Mouse (Mus musculus): ENCODE data around the gene Ccdc32. TPM values are rescaled to one million over a fixed set of nuclear protein-coding genes. Genes with fewer than 3 reads are reported as not detected.
A peak's percentile ranks its signal among the peaks of the same experiment; 100 is the strongest.

Gene Ccdc32
- polyA plus RNA-seq, 1 experiment: 4.0 TPM

DNA sequence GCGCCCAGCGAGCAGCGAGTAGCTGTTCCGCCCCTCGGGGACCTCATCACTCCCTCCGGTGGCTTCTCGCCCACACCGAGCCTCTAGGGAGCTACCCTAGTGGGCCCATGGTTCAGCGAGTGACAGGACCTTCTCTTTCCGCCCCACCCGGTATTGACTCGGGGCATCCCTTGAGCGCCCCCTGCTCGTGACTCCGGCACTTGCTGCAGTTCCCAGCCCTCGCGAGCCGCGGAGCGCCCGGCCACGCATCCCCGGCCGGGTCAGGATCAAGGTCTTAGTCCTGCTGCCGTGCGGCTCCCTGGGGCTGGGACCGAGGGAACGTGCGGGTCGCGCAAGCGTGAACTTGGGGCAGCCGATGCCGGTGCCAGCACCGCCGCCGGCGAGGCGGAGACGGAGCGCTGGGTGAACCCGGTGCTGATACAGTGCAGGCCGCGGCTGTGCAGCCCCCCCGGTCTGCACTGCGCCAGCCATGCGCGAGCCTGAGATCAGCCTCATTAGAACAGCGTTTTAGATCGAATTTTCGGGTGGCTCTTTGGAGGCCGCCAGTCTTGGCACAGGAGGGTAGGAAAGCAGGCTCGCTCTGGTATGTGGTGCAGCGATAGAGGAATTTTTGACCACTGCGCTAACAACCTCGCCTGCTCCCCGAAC, 52.8 kb downstream of the Ccdc32 start:
- Histone ChIP-seq H3K27me3 (ENCODE audit: control insufficient read depth, insufficient read depth, low read length) (no peaks in the 10 kb centered on the region; the same call in 1 of the 2 replicates), H3K4me3 (ENCODE audit: extremely low read depth, insufficient read depth, insufficient read length) (peak overlapping the region; percentile 69), H3K36me3 (ENCODE audit: control insufficient read depth, insufficient read depth, low read length) (no peaks in the 10 kb centered on the region), H3K27ac (ENCODE audit: insufficient read depth, low read length) (no peak overlapping the region), H3K4me1 (ENCODE audit: control insufficient read depth, insufficient read depth, insufficient read length) (peaks cover 11% of the 10 kb centered on the region)
- 4% methylated on average over 57 of the region's 57 CpGs for WGBS
- TF ChIP-seq CTCF (IDR thresholded peaks at IDR 0.05; ENCODE audit: extremely low read depth, insufficient read depth, insufficient read length, insufficient replicate concordance) (peak; percentile 79), POLR2A (IDR thresholded peaks at IDR 0.05; ENCODE audit: low read depth, low read length) (no peak)
- peak; percentile 83 to 94 for DNase-seq (ENCODE audit: low read depth in 1 of 2, low spot score in 2 of 2)

GRCm38 (mm10) chr2:118975855-118976254, 53.3 kb downstream of the Ccdc32 start:
- no peak overlapping the region for H3K27ac ChIP-seq (ENCODE audit: insufficient read depth, low read length)
- H3K36me3 ChIP-seq (ENCODE audit: control insufficient read depth, insufficient read depth, low read length): no peaks in the 10 kb centered on the region
- peak overlapping the region; percentile 48 for H3K4me3 ChIP-seq (ENCODE audit: extremely low read depth, insufficient read depth, insufficient read length)
- no peak for DNase-seq (ENCODE audit: low read depth in 1 of 2, low spot score in 2 of 2)
- TF ChIP-seq CTCF (IDR thresholded peaks at IDR 0.05; ENCODE audit: extremely low read depth, insufficient read depth, insufficient read length, insufficient replicate concordance) (no peak), POLR2A (IDR thresholded peaks at IDR 0.05; ENCODE audit: low read depth, low read length) (no peak)
- peaks cover 11% of the 10 kb centered on the region for H3K4me1 ChIP-seq (ENCODE audit: control insufficient read depth, insufficient read depth, insufficient read length)
- no peaks in the 10 kb centered on the region; the same call in 1 of the 2 replicates for H3K27me3 ChIP-seq (ENCODE audit: control insufficient read depth, insufficient read depth, low read length)
- WGBS: under 1% methylated on average over 15 of the region's 15 CpGs

DNA sequence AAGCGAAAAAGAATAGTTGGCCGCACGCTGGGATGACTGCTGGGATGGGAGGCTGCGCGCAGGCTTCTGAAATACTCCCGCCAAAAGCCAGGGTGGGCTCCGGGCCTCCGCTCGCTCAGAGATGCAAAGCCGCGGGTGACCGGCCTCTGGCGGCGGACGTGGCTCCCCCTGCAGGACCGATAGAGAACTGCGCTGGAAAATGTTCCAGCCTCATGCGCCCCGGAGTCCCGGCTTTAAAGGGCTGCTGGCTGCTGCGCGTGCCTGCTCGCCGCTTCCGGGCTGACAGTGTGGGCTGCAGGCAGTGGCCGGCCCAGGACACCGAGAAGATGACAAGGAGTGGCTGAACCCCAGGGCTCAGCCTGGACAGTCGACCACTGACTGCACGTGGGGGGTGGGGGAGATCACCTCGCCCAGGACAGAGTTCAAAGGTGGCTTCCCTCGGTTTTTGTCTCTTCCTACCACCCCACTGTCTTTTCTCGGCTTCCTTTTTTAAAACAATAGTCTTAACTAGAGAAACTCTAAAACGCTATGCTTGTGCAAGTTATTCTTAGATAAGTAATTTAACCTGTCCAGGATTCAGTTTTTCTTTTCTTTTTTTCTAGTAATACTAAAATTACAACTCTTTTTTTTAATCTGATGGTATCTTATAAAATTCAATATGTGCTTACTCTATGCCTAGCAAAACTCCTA, 56.4 kb downstream of the Ccdc32 start:
- WGBS: 3% methylated on average over 33 of the region's 33 CpGs
- TF ChIP-seq CTCF (IDR thresholded peaks at IDR 0.05; ENCODE audit: extremely low read depth, insufficient read depth, insufficient read length, insufficient replicate concordance) (peak; percentile 87), POLR2A (IDR thresholded peaks at IDR 0.05; ENCODE audit: low read depth, low read length) (no peak)

GRCm38 (mm10) chr2:118972048-118972447, 57.1 kb downstream of the Ccdc32 start:
- Histone ChIP-seq H3K4me1 (ENCODE audit: control insufficient read depth, insufficient read depth, insufficient read length) (peaks cover 11% of the 10 kb centered on the region), H3K27me3 (ENCODE audit: control insufficient read depth, insufficient read depth, low read length) (no peaks in the 10 kb centered on the region; the same call in 1 of the 2 replicates), H3K4me3 (ENCODE audit: extremely low read depth, insufficient read depth, insufficient read length) (no peak overlapping the region), H3K36me3 (ENCODE audit: control insufficient read depth, insufficient read depth, low read length) (no peaks in the 10 kb centered on the region), H3K27ac (ENCODE audit: insufficient read depth, low read length) (no peak overlapping the region)
- WGBS: 32% methylated on average over 5 of the region's 5 CpGs
- TF ChIP-seq CTCF (IDR thresholded peaks at IDR 0.05; ENCODE audit: extremely low read depth, insufficient read depth, insufficient read length, insufficient replicate concordance) (no peak), POLR2A (IDR thresholded peaks at IDR 0.05; ENCODE audit: low read depth, low read length) (no peak)
- DNase-seq (ENCODE audit: low read depth in 1 of 2, low spot score in 2 of 2): no peak

More for the DNA sequence above, 56.4 kb downstream of the Ccdc32 start:
- DNase-seq (ENCODE audit: low read depth in 1 of 2, low spot score in 2 of 2): peak; percentile 43 to 81
- Histone ChIP-seq H3K4me3 (ENCODE audit: extremely low read depth, insufficient read depth, insufficient read length) (peak overlapping the region; percentile 48; the same call in 1 of the 2 replicates), H3K27ac (ENCODE audit: insufficient read depth, low read length) (no peak overlapping the region), H3K27me3 (ENCODE audit: control insufficient read depth, insufficient read depth, low read length) (no peaks in the 10 kb centered on the region; the same call in 1 of the 2 replicates), H3K4me1 (ENCODE audit: control insufficient read depth, insufficient read depth, insufficient read length) (peaks cover 11% of the 10 kb centered on the region), H3K36me3 (ENCODE audit: control insufficient read depth, insufficient read depth, low read length) (no peaks in the 10 kb centered on the region)

DNA sequence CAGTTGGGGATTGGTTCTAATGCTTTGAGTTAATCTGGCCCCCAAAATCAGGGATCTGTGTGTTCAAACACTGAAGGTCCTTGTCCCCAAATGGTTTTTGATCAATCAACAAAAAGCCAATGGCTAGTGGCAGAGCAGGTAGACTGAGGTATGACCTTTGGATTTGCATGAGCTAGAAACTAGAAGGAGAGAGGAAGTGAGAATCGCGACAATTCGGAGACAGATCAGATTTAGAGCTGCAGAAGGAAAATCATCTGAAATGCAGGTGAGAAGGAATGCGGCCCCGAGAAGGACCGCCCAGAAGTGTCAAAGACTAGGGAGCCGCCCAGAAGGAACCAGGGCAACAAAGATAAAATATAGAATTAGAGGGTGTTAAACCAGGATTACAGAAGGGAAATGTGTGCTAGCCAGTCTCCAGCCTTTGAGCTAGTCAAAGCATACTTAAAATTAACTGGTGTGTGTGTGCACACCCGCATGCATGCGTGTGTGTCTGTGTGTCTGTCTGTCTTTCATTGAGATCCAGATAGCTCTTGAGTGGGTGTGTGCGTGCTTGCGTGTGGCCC, 59.5 kb downstream of the Ccdc32 start:
- no peak for TF ChIP-seq CTCF (IDR thresholded peaks at IDR 0.05; ENCODE audit: extremely low read depth, insufficient read depth, insufficient read length, insufficient replicate concordance)
- no peak for TF ChIP-seq POLR2A (IDR thresholded peaks at IDR 0.05; ENCODE audit: low read depth, low read length)
- DNase-seq (ENCODE audit: low read depth in 1 of 2, low spot score in 2 of 2): no peak
- WGBS: 77% methylated on average over 11 of the region's 11 CpGs
- no peak overlapping the region for H3K27ac ChIP-seq (ENCODE audit: insufficient read depth, low read length)
- no peak overlapping the region for H3K4me3 ChIP-seq (ENCODE audit: extremely low read depth, insufficient read depth, insufficient read length)
- H3K36me3 ChIP-seq (ENCODE audit: control insufficient read depth, insufficient read depth, low read length): no peaks in the 10 kb centered on the region
- H3K27me3 ChIP-seq (ENCODE audit: control insufficient read depth, insufficient read depth, low read length): no peaks in the 10 kb centered on the region
- peaks cover 3% of the 10 kb centered on the region; the same call in 1 of the 2 replicates for H3K4me1 ChIP-seq (ENCODE audit: control insufficient read depth, insufficient read depth, insufficient read length)

Other genes starting within 250 kb of the Ccdc32 start
- 0.09 and 0.14 TPM in 2 replicates for gene Disp2, start 249.7 kb downstream of the Ccdc32 start, polyA plus RNA-seq (2012; rRNA removed)
- gene Knstrn, start 215.4 kb downstream of the Ccdc32 start, polyA plus RNA-seq (2012; rRNA removed): 3.7 and 4.2 TPM in 2 replicates
- 31.1 and 36.7 TPM in 2 replicates for gene Ivd, start 167.4 kb downstream of the Ccdc32 start, polyA plus RNA-seq (2012; rRNA removed)
- 22.2 and 26.0 TPM in 2 replicates for gene Bahd1, start 129.0 kb downstream of the Ccdc32 start, polyA plus RNA-seq (2012; rRNA removed)
- 7.0 and 8.2 TPM in 2 replicates for gene Chst14, start 102.9 kb downstream of the Ccdc32 start, polyA plus RNA-seq (2012; rRNA removed)
- gene Rpusd2, start 5.4 kb upstream of the Ccdc32 start, polyA plus RNA-seq (2012; rRNA removed): 3.2 and 4.3 TPM in 2 replicates
- gene Knl1, start 17.7 kb upstream of the Ccdc32 start, polyA plus RNA-seq (2012; rRNA removed): 0.35 and 0.42 TPM in 2 replicates
- 5.0 and 6.4 TPM in 2 replicates for gene Rad51, start 83.4 kb upstream of the Ccdc32 start, polyA plus RNA-seq (2012; rRNA removed)
- 10.1 and 12.7 TPM in 2 replicates for gene Rmdn3, start 127.6 kb upstream of the Ccdc32 start, polyA plus RNA-seq (2012; rRNA removed)
- 3.2 and 4.2 TPM in 2 replicates for gene Gchfr, start 138.4 kb upstream of the Ccdc32 start, polyA plus RNA-seq (2012; rRNA removed)
- gene Gm14137, start 145.1 kb upstream of the Ccdc32 start, polyA plus RNA-seq (2012; rRNA removed): 0.09 and 0.26 TPM in 2 replicates
- 23.7 and 42.8 TPM in 2 replicates for gene Zfyve19, start 179.2 kb upstream of the Ccdc32 start, polyA plus RNA-seq (2012; rRNA removed)
- gene Dnajc17, start 179.4 kb upstream of the Ccdc32 start, polyA plus RNA-seq (2012; rRNA removed): 2.9 and 3.5 TPM in 2 replicates
- gene Ppp1r14d, start 200.5 kb upstream of the Ccdc32 start, polyA plus RNA-seq (2012; rRNA removed): not detected in 2 replicates
- 2.9 and 7.2 TPM in 2 replicates for gene Spint1, start 208.0 kb upstream of the Ccdc32 start, polyA plus RNA-seq (2012; rRNA removed)
- 0.15 and 0.38 TPM in 2 replicates for gene Rhov, start 241.9 kb upstream of the Ccdc32 start, polyA plus RNA-seq (2012; rRNA removed)